Mouse (Mus musculus): ENCODE data around the gene Olfr629.
"Not testable (repeated sequence)": the region's sequence is repeated elsewhere in the genome, so short reads cannot be mapped to it uniquely, and the experiment has no call there.

Olfr629 gene

DNA sequence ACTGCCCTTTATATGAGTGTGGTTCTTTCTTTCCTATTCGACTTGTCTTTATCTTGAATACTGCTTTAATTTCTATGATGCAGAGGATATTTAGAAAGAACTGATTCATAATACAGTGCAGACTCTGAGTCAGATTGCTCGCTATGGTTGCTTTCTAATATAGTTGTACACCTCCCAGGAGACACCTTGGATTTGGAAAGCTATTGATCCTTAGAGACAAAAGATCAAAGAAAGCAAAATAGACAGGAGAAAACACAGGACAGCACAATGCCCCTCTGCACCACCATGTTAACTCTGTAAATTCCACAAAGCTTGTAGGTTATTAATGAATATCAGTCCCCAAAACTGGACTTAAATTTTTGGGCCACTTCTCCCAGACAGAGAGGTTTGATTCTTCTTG lies at the start of gene Olfr629:
TSS of gene Olfr629 (minus strand) at position 101 of the 400 bp plus-strand sequence.
- no peak for DNase-seq (ENCODE audit: low read depth)

DNA sequence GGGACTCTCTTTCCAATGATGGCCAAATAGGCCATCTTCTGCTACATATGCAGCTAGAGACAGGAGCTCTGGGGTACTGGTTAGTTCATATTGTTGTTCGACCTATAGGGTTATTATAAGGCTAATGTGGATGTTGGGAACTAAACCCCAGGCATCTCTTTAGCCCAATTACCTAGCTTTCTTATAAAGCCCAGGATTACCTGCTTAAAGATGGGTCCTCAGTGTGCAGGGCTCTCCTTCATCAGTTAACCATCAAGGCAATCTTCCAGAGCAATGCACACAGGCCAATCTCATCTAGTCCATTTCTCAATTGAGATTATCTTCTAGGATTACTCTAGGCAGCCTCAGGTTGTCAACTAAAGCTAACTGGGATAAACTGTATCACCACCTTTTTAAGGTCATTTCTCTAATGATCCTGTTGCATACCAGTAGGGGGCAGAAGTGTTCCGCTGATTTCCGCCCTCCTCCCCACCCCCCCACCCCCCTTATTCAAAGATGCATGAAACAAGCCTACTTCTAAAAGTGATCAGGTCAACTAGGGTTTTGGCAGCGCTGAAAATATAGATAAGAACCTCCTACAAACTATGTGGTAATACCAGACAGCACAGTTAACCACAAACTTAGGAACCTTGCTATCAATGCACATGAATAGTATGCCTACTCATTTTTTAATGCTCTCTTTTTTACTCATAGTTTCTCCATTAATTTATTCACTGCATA lies 48.1 kb upstream of the Olfr629 start:
- DNase-seq (ENCODE audit: low read depth), result peak; percentile 28

DNA sequence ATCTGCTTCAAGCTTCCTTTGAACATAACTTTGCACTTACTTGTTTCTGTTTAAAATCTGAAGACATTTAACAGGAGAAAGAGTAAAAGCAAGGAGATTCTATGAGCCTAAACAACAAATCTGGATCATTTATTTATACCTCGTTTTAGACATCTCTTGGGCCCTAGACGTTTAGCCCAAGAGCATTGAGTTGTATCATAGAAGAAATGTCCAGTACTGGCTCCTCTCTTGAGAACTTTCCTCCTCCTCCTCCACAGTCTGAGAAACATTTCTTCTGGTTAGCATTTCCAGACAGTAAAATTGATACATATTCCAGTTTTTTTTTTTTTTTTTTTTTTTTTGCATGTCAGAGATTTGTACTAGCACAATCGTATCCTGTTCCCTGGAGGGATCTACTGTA lies 47.0 kb upstream of the Olfr629 start, which contains the start of gene Olfr67:
TSS of gene Olfr67 (minus strand) at position 101 of the 400 bp plus-strand sequence.
- no peak for DNase-seq (ENCODE audit: low read depth)

GRCm38 (mm10) chr7:103779598-103779997 lies 34.9 kb upstream of the Olfr629 start, which contains the start of gene Olfr68:
Gene Olfr68 (minus strand): TSS chr7:103779698.
- no peak for DNase-seq (ENCODE audit: low read depth)

DNA sequence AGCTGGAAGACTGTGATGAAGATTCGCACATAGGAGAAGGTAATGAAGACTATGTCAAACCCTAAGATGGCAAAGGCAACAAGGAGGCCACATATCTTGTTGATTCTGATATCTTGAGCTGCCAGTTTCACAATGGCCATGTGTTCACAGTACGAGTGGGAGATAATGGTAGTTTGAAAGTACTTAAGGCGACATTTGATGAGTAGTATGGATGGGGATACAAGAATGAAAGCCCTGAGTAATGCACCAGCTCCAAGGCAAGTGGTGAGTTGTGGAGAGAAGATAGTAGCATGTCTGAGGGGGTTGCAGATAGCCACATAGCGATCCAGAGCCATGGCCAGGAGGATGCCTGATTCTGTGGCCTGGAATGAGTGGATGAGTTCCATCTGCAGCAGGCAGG lies 32.9 kb upstream of the Olfr629 start:
- not testable (repeated sequence) for DNase-seq (ENCODE audit: low read depth)

DNA sequence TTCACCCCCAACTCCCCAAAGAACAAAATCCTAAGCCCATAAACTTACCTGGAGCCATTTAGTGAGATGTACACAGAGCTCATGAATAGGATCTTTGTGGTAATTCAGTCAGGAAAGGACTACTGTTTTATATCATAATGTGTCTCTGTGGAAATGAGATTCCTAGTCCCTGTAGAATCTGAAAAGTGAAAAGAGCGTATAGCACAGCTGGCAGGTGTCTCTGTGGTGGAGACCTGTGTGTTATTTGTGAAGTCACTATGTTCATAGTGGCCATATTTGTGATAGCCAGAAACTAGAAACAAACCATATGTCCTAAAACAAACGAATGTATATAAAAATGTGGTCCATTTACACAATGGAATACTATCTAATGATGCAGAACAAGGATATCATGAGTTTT lies 26.8 kb upstream of the Olfr629 start, which contains the start of gene Olfr69:
TSS of gene Olfr69 (minus strand) at position 101 of the 400 bp plus-strand sequence.
- no peak for DNase-seq (ENCODE audit: low read depth)

- not testable (repeated sequence) for DNase-seq (ENCODE audit: low read depth)
These were observed 22.9 kb upstream of the Olfr629 start for GRCm38 (mm10) chr7:103767687-103768086.

- DNase-seq (ENCODE audit: low read depth), result not testable (repeated sequence)
These were observed 17.5 kb upstream of the Olfr629 start for GRCm38 (mm10) chr7:103762212-103762611.

- no peak for DNase-seq (ENCODE audit: low read depth)
These were observed 12.5 kb upstream of the Olfr629 start, which contains the start of gene Olfr630 for GRCm38 (mm10) chr7:103757233-103757632. Gene Olfr630 (minus strand): TSS chr7:103757333.

DNA sequence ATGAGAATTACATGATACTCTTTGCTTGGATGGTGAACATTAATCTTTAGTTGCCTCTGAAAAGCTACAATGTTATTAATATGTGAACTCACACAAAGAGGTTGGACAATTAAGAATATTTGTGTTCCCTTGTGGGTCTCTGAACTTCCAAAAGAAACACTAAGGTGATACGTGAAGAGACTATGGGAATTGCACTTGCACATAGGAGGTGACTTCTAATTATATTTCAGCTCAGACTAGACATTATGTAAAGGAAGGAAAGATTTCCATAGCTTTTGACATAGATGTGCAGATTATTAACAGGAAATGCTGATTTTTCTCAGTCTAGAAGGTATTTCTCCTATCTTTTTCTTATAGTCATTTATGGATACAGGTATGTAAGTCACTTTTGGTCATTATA lies 14.7 kb downstream of the Olfr629 start, which contains the start of gene Olfr628:
TSS of gene Olfr628 (plus strand) at position 301 of the 400 bp plus-strand sequence.
- DNase-seq (ENCODE audit: low read depth), result no peak

GRCm38 (mm10) chr7:103716398-103716797 lies 28.3 kb downstream of the Olfr629 start:
- not testable (repeated sequence) for DNase-seq (ENCODE audit: low read depth)

DNA sequence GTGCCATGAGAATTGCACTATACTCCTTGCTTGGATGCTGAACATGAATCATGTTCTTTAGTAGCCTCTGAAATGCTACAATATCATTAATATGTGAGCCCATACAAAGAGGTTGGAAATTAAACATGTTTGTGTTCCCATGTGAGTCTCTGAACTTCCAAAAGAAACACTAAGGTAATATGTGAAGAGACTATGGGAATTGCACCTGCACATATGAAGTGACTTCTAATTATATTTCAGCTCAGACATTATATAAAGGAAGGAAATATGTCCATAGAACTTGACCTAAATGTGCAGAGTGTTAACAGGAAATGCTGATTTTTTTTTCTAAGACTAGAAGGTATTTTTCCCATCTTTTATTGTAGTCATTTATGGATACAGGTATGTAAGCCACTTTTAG lies 30.4 kb downstream of the Olfr629 start, which contains the start of gene Olfr243:
TSS of gene Olfr243 (plus strand) at position 301 of the 400 bp plus-strand sequence.
- no peak for DNase-seq (ENCODE audit: low read depth)

DNA sequence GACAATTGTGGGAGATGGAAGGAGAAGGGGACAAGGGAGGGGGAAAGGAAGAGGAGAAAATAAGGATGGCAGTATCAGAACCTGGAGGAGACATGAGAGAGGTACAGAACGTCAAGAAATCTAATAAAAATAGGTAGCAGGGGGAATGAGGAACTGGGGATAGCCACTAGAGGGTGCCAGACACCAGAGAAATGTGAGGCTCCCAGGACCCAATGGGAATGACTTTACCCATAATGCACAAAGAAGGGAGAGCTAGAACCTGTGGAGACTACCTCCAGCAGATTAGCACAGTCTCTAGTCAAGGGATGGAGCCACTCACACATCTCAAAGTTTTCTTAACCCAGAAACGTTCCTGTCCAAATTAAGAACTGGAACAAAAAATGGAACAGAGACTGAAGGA lies 32.7 kb downstream of the Olfr629 start:
- DNase-seq (ENCODE audit: low read depth), result no peak

DNA sequence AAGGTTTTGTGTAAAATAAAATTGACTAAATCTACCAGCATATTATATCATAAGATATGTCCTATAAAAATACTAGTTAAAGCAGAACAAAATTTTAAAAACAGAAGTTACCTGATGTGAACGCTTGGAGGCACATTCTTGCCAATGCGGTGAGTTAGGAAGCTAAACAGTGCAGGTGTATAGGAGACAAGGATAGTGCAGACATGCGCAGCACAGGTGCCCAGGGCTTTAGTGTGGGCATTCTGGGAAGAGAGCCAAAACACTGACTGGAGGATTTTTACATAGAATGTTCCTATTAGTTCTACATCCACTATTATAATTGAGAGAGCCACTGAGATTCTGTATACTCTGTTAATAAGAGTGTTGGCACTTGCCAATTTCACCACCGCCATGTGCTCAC lies 45.3 kb downstream of the Olfr629 start:
- no peak for DNase-seq (ENCODE audit: low read depth)
